In the genomic region with DNA sequence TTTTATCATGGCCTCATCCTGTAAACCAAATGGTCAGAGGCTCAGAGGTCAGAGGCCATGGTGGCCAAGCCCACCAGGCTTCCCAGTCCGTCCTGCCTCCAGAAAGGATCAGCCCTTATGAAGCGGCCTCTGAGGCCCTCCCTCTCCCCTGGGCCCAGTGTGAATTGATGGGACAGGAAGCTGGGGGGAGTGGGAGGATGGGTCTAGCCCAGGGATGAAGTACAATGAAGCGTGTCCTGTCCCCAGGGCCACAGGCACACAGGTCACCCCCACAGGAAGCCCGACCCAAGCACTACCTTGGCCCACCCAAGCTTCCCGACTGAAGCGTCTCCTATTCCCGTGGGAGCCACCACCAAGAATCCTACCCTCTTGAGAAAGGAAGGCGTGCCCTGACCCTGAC, we compare ENCODE assay signal across 8 mouse cellular contexts.
A peak's percentile ranks its signal among the peaks of the same experiment; 100 is the strongest.
DNase-seq lines count a peak whose midpoint lies in the region; ATAC-seq and TF ChIP-seq lines count a peak whose summit lies in the region.

No protein-coding gene starts in this region.

- H3K27ac ChIP-seq in spleen, adult 2 months (ENCODE audit: insufficient read depth, low read length): peak overlapping the region; percentile 42
- H3K27ac ChIP-seq in neural tube, embryonic 13.5 days (replicated peaks): 0 out of 2 replicates have a peak overlapping the region, but pooled peaks have one; percentile 1

- H3K9ac ChIP-seq in neural tube, embryonic 13.5 days: no peak overlapping the region

- ATAC-seq in neural tube, embryonic 13.5 days (ENCODE audit: low read depth): no peak

- no peak overlapping the region for H3K4me3 ChIP-seq in spleen, adult 2 months (ENCODE audit: extremely low read depth, insufficient read depth, insufficient read length)
- H3K4me3 ChIP-seq in neural tube, embryonic 13.5 days: no peak overlapping the region

- WGBS in spleen, adult 2 months: 46% methylated on average over 8 of the region's 8 CpGs
- 65% methylated on average over 8 of the region's 8 CpGs for WGBS in neural tube, embryonic 13.5 days

- no peaks in the 10 kb centered on the region for H3K36me3 ChIP-seq in spleen, adult 2 months (ENCODE audit: control insufficient read depth, insufficient read depth, low read length)
- peaks cover 2% of the 10 kb centered on the region; the same call in 1 of the 2 replicates for H3K36me3 ChIP-seq in neural tube, embryonic 13.5 days

- peak; percentile 79 for DNase-seq in adrenal gland, adult 2 months
- no peak for DNase-seq in adrenal gland, adult 18-20 months (ENCODE audit: low spot score in 2 of 2)
- DNase-seq in spleen, adult 2 months (ENCODE audit: low read depth in 1 of 2, low spot score in 2 of 2): no peak
- DNase-seq in spleen, postnatal 10 days (ENCODE audit: low spot score in 2 of 2): no peak
- peak; percentile 57 to 75 for DNase-seq in kidney, postnatal 4 days
- DNase-seq in natural killer cell, adult 2 months (ENCODE audit: low spot score in 2 of 2): no peak
- no peak for DNase-seq in cerebellum, postnatal 4 days (ENCODE audit: low spot score in 2 of 2)

- no peak for TF ChIP-seq POLR2A in spleen, adult 2 months (IDR thresholded peaks at IDR 0.05; ENCODE audit: low read depth, low read length)

- peaks cover 60% of the 10 kb centered on the region; the same call in 1 of the 2 replicates for H3K4me1 ChIP-seq in spleen, adult 2 months (ENCODE audit: control insufficient read depth, insufficient read depth, insufficient read length)
- H3K4me1 ChIP-seq in neural tube, embryonic 13.5 days (replicated peaks): peaks cover 61% of the 10 kb centered on the region

- TF ChIP-seq CTCF in spleen, adult 2 months (IDR thresholded peaks at IDR 0.05; ENCODE audit: extremely low read depth, insufficient read depth, insufficient read length, insufficient replicate concordance): no peak

- H3K4me2 ChIP-seq in neural tube, embryonic 13.5 days: no peak overlapping the region

- H3K9me3 ChIP-seq in neural tube, embryonic 13.5 days: no peaks in the 10 kb centered on the region

- H3K27me3 ChIP-seq in spleen, adult 2 months (ENCODE audit: control insufficient read depth, insufficient read depth, low read length): no peaks in the 10 kb centered on the region
- H3K27me3 ChIP-seq in neural tube, embryonic 13.5 days: no peaks in the 10 kb centered on the region

Comparison
In these comparisons a context has a peak if more than half of its experiments do, and no peak if none do; other contexts are left out.
1. DNase-seq: peak in adrenal gland, adult 2 months (single experiment) and kidney, postnatal 4 days (2 of 2); none in adrenal gland, adult 18-20 months (0 of 2), spleen, adult 2 months (0 of 2), spleen, postnatal 10 days (0 of 2), natural killer cell, adult 2 months (0 of 2) and cerebellum, postnatal 4 days (0 of 2).